Mouse (Mus musculus) kidney, adult 9 months (tissue): ENCODE data around the gene Neurl4.
"Not testable (repeated sequence)": the region's sequence is repeated elsewhere in the genome, so short reads cannot be mapped to it uniquely, and the experiment has no call there.

ENCODE experiments used
- DNase-seq: peaks from one replicate; pipeline ENCODE4 v3.0.0; 2022

Neurl4 gene

GRCm38 (mm10) chr11:69900471-69901405 lies at the start of gene Neurl4, which contains the start of gene 2810408A11Rik:
Gene Neurl4 (plus strand): TSS chr11:69901072.
Gene 2810408A11Rik (minus strand): TSS chr11:69900987.
- peak; percentile 96 for DNase-seq

GRCm38 (mm10) chr11:69853994-69854393 lies 46.9 kb upstream of the Neurl4 start:
- DNase-seq = peak; percentile 50

GRCm38 (mm10) chr11:69854680-69855079 lies 46.2 kb upstream of the Neurl4 start:
- DNase-seq = no peak

GRCm38 (mm10) chr11:69855347-69855746 lies 45.5 kb upstream of the Neurl4 start:
- DNase-seq = peak; percentile 41

- DNase-seq = peak; percentile 74
Measured at GRCm38 (mm10) chr11:69858113-69858998, 42.5 kb upstream of the Neurl4 start, which contains the start of gene Tnk1. Gene Tnk1 (minus strand): TSS chr11:69858730.

- not testable (repeated sequence) for DNase-seq
Measured at GRCm38 (mm10) chr11:69863729-69864128, 37.1 kb upstream of the Neurl4 start.

- DNase-seq = no peak
Measured at GRCm38 (mm10) chr11:69864138-69864860, 36.6 kb upstream of the Neurl4 start.

- no peak for DNase-seq
Measured at GRCm38 (mm10) chr11:69865561-69865960, 35.3 kb upstream of the Neurl4 start.

GRCm38 (mm10) chr11:69867335-69867734 lies 33.5 kb upstream of the Neurl4 start:
- DNase-seq = no peak

GRCm38 (mm10) chr11:69870289-69871069 lies 30.4 kb upstream of the Neurl4 start:
- no peak for DNase-seq

- no peak for DNase-seq
Measured at GRCm38 (mm10) chr11:69871822-69872221, 29.1 kb upstream of the Neurl4 start.

GRCm38 (mm10) chr11:69872451-69872850 lies 28.4 kb upstream of the Neurl4 start:
- DNase-seq = no peak

- DNase-seq = peak; percentile 54
Measured at GRCm38 (mm10) chr11:69876186-69876585, 24.7 kb upstream of the Neurl4 start.

- DNase-seq = peak; percentile 87
Measured at GRCm38 (mm10) chr11:69876867-69877266, 24.0 kb upstream of the Neurl4 start.

GRCm38 (mm10) chr11:69877878-69878277 lies 23.0 kb upstream of the Neurl4 start, which contains the start of gene Tmem95:
Gene Tmem95 (minus strand): TSS chr11:69878018.
- DNase-seq = no peak

GRCm38 (mm10) chr11:69878399-69878798 lies 22.5 kb upstream of the Neurl4 start:
- DNase-seq = no peak

GRCm38 (mm10) chr11:69878952-69879351 lies 21.9 kb upstream of the Neurl4 start:
- DNase-seq = no peak

GRCm38 (mm10) chr11:69879711-69880110 lies 21.2 kb upstream of the Neurl4 start:
- no peak for DNase-seq

- DNase-seq = peak; percentile 88
Measured at GRCm38 (mm10) chr11:69880506-69880852, 20.4 kb upstream of the Neurl4 start.

- DNase-seq = peak; percentile 94
Measured at GRCm38 (mm10) chr11:69880853-69881603, 19.8 kb upstream of the Neurl4 start, which contains the start of gene Kctd11. Gene Kctd11 (minus strand): TSS chr11:69881406.
